Comparison of ENCODE assay signal across 13 mouse cellular contexts in genomic region chr6:28853164-28853563, GRCm38 (mm10). TPM values are rescaled to one million over a fixed set of nuclear protein-coding genes. Genes with fewer than 3 reads are reported as not detected.
DNase-seq lines count a peak whose midpoint lies in the region; ATAC-seq lines count a peak whose summit lies in the region.
"Had no signal": no experiment of that assay in that cellular context is flagged by ENCODE, and none has a peak within 500 bp of the region (broad histone marks: within the 10 kb centered on the region; RNA-seq: fewer than 3 reads in every experiment).

No protein-coding gene starts in this region.

- no peak for ATAC-seq in heart, embryonic 13.5 days (ENCODE audit: extremely low read depth, insufficient number of reproducible peaks, low FRiP score, low TSS enrichment)
- no peak for ATAC-seq in embryonic facial prominence, embryonic 15.5 days (ENCODE audit: insufficient number of reproducible peaks, low FRiP score, low TSS enrichment, low read depth)
- ATAC-seq in hindbrain, embryonic 13.5 days (ENCODE audit: low FRiP score) = no peak
- ATAC-seq in midbrain, embryonic 15.5 days (replicated peaks) = no peak

- no peak overlapping the region for H3K4me3 ChIP-seq in heart, embryonic 13.5 days
- no peak overlapping the region for H3K4me3 ChIP-seq in embryonic facial prominence, embryonic 15.5 days (replicated peaks)
- H3K4me3 ChIP-seq in hindbrain, embryonic 13.5 days = no peak overlapping the region
- H3K4me3 ChIP-seq in midbrain, embryonic 15.5 days = no peak overlapping the region

- no peaks in the 10 kb centered on the region for H3K27me3 ChIP-seq in heart, embryonic 13.5 days (replicated peaks)
- H3K27me3 ChIP-seq in embryonic facial prominence, embryonic 15.5 days = no peaks in the 10 kb centered on the region
- no peaks in the 10 kb centered on the region for H3K27me3 ChIP-seq in hindbrain, embryonic 13.5 days
- no peaks in the 10 kb centered on the region for H3K27me3 ChIP-seq in midbrain, embryonic 15.5 days (replicated peaks)

- no peak overlapping the region for H3K27ac ChIP-seq in heart, embryonic 13.5 days (replicated peaks)
- peak overlapping the region; percentile 31 for H3K27ac ChIP-seq in embryonic facial prominence, embryonic 15.5 days (replicated peaks)
- H3K27ac ChIP-seq in hindbrain, embryonic 13.5 days = peak overlapping the region; percentile 49
- peak overlapping the region; percentile 22 for H3K27ac ChIP-seq in midbrain, embryonic 15.5 days

- DNase-seq in heart, postnatal 4 days = no peak
- no peak for DNase-seq in frontal cortex, postnatal 25 days (ENCODE audit: low spot score in 2 of 2)
- DNase-seq in lung, postnatal 4 days = no peak
- DNase-seq in layer of hippocampus, adult 9-11 months = no peak
- DNase-seq: adrenal gland, adult 8-10 months; cerebellum, adult 8-10 months; kidney, postnatal 4 days; lung, adult 18-20 months; thymus, postnatal 14 days had no signal

- H3K9ac ChIP-seq in heart, embryonic 13.5 days = 0 out of 2 replicates have a peak overlapping the region, but pooled peaks have one; percentile 21
- no peak overlapping the region for H3K9ac ChIP-seq in embryonic facial prominence, embryonic 15.5 days
- peak overlapping the region; percentile 29; the same call in 1 of the 2 replicates for H3K9ac ChIP-seq in hindbrain, embryonic 13.5 days
- H3K9ac ChIP-seq in midbrain, embryonic 15.5 days = no peak overlapping the region

- no peaks in the 10 kb centered on the region for H3K9me3 ChIP-seq in heart, embryonic 13.5 days
- H3K9me3 ChIP-seq in embryonic facial prominence, embryonic 15.5 days (replicated peaks) = no peaks in the 10 kb centered on the region
- no peaks in the 10 kb centered on the region for H3K9me3 ChIP-seq in hindbrain, embryonic 13.5 days
- H3K9me3 ChIP-seq in midbrain, embryonic 15.5 days = no peaks in the 10 kb centered on the region

- no peak overlapping the region for H3K4me2 ChIP-seq in heart, embryonic 13.5 days
- no peak overlapping the region for H3K4me2 ChIP-seq in embryonic facial prominence, embryonic 15.5 days (replicated peaks)
- no peak overlapping the region for H3K4me2 ChIP-seq in hindbrain, embryonic 13.5 days
- no peak overlapping the region for H3K4me2 ChIP-seq in midbrain, embryonic 15.5 days

- 41% methylated on average over 3 of the region's 3 CpGs for WGBS in heart, embryonic 13.5 days
- WGBS in embryonic facial prominence, embryonic 15.5 days = 30% methylated on average over 3 of the region's 3 CpGs
- WGBS in hindbrain, embryonic 13.5 days = 31% methylated on average over 3 of the region's 3 CpGs
- WGBS in midbrain, embryonic 15.5 days = 16% methylated on average over 3 of the region's 3 CpGs

- H3K36me3 ChIP-seq in heart, embryonic 13.5 days = no peaks in the 10 kb centered on the region; the same call in 1 of the 2 replicates
- no peaks in the 10 kb centered on the region for H3K36me3 ChIP-seq in embryonic facial prominence, embryonic 15.5 days
- no peaks in the 10 kb centered on the region for H3K36me3 ChIP-seq in hindbrain, embryonic 13.5 days
- no peaks in the 10 kb centered on the region for H3K36me3 ChIP-seq in midbrain, embryonic 15.5 days (replicated peaks)

- peaks cover 72% of the 10 kb centered on the region for H3K4me1 ChIP-seq in heart, embryonic 13.5 days
- H3K4me1 ChIP-seq in embryonic facial prominence, embryonic 15.5 days = peaks cover 68% of the 10 kb centered on the region
- H3K4me1 ChIP-seq in hindbrain, embryonic 13.5 days (replicated peaks) = peaks cover 65% of the 10 kb centered on the region
- peaks cover 39% of the 10 kb centered on the region for H3K4me1 ChIP-seq in midbrain, embryonic 15.5 days

RNA-seq across cellular contexts. Expression of gene Lrrc4, which starts 21.6 kb away (rescaled TPM):
- 0.40 and 0.41 TPM in 2 replicates for polyA plus RNA-seq in heart, embryonic 13.5 days (2015; fragmentation: Nextera tagmentation; extraction: Ambion mirVana)
- 1 to 10 TPM; 1.2 to 1.6 TPM for total RNA-seq in heart, postnatal 4 days (2021)
- polyA plus RNA-seq in embryonic facial prominence, embryonic 15.5 days (2015; fragmentation: Nextera tagmentation; extraction: Ambion mirVana) = 1.2 and 1.5 TPM in 2 replicates
- polyA plus RNA-seq in hindbrain, embryonic 13.5 days (2015; fragmentation: Nextera tagmentation; extraction: Ambion mirVana) = 5.6 and 6.4 TPM in 2 replicates
- 7.0 and 7.6 TPM in 2 replicates for polyA plus RNA-seq in midbrain, embryonic 15.5 days (2015; fragmentation: Nextera tagmentation; extraction: Ambion mirVana)

Comparison
In these comparisons a context has a peak if more than half of its experiments do, and no peak if none do; other contexts are left out.
1. H3K9ac ChIP-seq: peak in heart, embryonic 13.5 days (single experiment) and hindbrain, embryonic 13.5 days (single experiment); none in embryonic facial prominence, embryonic 15.5 days (single experiment) and midbrain, embryonic 15.5 days (single experiment).